Mouse (Mus musculus): ENCODE measurements around the gene Myo10.

DNA sequence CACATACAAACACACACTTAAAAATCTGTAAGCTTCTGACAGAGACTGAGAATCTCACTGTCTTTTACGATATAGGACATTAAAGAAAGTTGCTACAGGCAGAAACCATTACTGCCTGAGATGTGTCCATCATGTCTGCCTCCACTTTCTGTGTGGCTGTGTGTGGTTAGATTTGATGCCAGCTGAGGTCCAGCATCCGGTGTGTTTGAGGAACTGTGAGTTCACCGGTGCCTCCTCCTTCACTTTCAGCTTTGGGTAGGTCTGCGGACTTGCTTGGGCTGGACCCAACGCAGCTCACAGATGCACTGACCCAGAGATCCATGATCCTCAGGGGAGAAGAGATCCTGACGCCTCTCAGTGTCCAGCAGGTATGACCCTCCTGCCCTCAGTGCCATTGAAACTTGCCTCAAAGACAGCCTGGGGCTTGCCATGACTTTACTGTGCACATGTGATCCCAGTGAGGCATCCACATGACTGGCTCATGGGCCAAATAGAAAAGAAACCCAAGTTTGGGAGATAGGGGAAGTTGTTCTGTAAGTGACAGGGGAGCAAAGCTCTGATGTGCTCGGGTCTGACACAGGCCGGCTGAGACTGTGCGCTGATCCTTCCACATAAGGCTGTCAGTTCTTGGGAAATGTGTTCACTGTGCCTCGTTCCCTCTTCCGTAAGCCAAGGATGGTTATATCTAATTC, 111.6 kb downstream of the Myo10 start:
- no peak for TF ChIP-seq CTCF (IDR thresholded peaks at IDR 0.05; ENCODE audit: borderline replicate concordance, insufficient read depth, low read length)
- no peak for TF ChIP-seq POLR2A (IDR thresholded peaks at IDR 0.05; ENCODE audit: low read depth, low read length)

Measured in embryonic fibroblast, embryonic 13.5 days (primary cell).